Mouse (Mus musculus) MEL (cell line): ENCODE measurements around the gene Sik3.
A peak's percentile ranks its signal among the peaks of the same experiment; 100 is the strongest.

Source experiments
- CHD2 ChIP-seq: IDR thresholded peaks from 2 replicates; pipeline ENCODE4 v1.6.1; 2011; ENCODE audit warnings: low read length, improper control_type of control experiment
- CTCF ChIP-seq, 3 experiments: IDR thresholded peaks in 2 of 3; conservative IDR thresholded peaks in 1 of 3; 2 replicates each; pipeline ENCODE4 v1.5.1; 2011 to 2012; ENCODE audit warnings: low read length in 3 of 3, low read depth in 2 of 3, mild to moderate bottlenecking in 2 of 3, improper control_type of control experiment in 1 of 3, inconsistent platforms in 1 of 3, mixed read lengths in 1 of 3, moderate library complexity in 1 of 3; ENCODE audit not compliant: control insufficient read depth in 1 of 3, insufficient read depth in 1 of 3, poor library complexity in 1 of 3, severe bottlenecking in 1 of 3
- EP300 ChIP-seq, 2 experiments: IDR thresholded peaks; 2 replicates each; pipeline ENCODE4 v1.6.1; 2011; ENCODE audit warnings: improper control_type of control experiment in 2 of 2, low read length in 2 of 2, low read depth in 1 of 2, mild to moderate bottlenecking in 1 of 2
- GABPA ChIP-seq: IDR thresholded peaks from 2 replicates; pipeline ENCODE4 v1.6.1; 2012; ENCODE audit warnings: low read depth, mild to moderate bottlenecking, inconsistent platforms, low read length, improper control_type of control experiment, moderate library complexity
- GATA1 ChIP-seq: IDR thresholded peaks from 2 replicates; pipeline ENCODE4 v1.6.1; 2011; ENCODE audit warnings: low read depth, low read length, improper control_type of control experiment
- POLR2A ChIP-seq, 2 experiments: IDR thresholded peaks; 2 replicates each; pipeline ENCODE4 v1.6.1; 2011 to 2012; ENCODE audit warnings: low read length in 2 of 2, mild to moderate bottlenecking in 2 of 2, control low read depth in 1 of 2, improper control_type of control experiment in 1 of 2, low read depth in 1 of 2, moderate library complexity in 1 of 2; ENCODE audit not compliant: control insufficient read depth in 1 of 2, insufficient read depth in 1 of 2, poor library complexity in 1 of 2
- ZC3H11A ChIP-seq: IDR thresholded peaks from 2 replicates; pipeline ENCODE4 v1.6.1; 2012; ENCODE audit warnings: low read depth, mild to moderate bottlenecking, inconsistent platforms, low read length, improper control_type of control experiment

- TF ChIP-seq ZC3H11A (no peak), EP300 (IDR thresholded peaks at IDR 0.05; ENCODE audit: low read depth in 1 of 2, low read length in 2 of 2) (no peak), GABPA (no peak), CHD2 (no peak), GATA1 (no peak), POLR2A (IDR thresholded peaks at IDR 0.05; ENCODE audit: control insufficient read depth in 1 of 2, insufficient read depth in 1 of 2, low read depth in 1 of 2, low read length in 2 of 2, poor library complexity in 1 of 2) (no peak), CTCF (IDR thresholded peaks at IDR 0.05 in 2 of 3, conservative IDR thresholded peaks at IDR 0.05 in 1 of 3; ENCODE audit: control insufficient read depth in 1 of 3, insufficient read depth in 1 of 3, low read depth in 2 of 3, low read length in 3 of 3, poor library complexity in 1 of 3, severe bottlenecking in 1 of 3) (peak; percentile 38 to 65 (median 51))
These were observed 59.6 kb downstream of the Sik3 start for GRCm38 (mm10) chr9:46072101-46072835.
